Mouse (Mus musculus) heart, adult 2 months (tissue): ENCODE data around the gene Tmprss12.

Experiments used
- CTCF ChIP-seq: fragments of 200-600 bp; IDR thresholded peaks from 2 replicates; pipeline ENCODE4 v1.8.1; 2022; ENCODE audit warnings: antibody characterized with exemption, mild to moderate bottlenecking, moderate library complexity
- POLR2A ChIP-seq: fragments of 200-500 bp; IDR thresholded peaks from 2 replicates; pipeline ENCODE4 v1.6.1; 2011; ENCODE audit warnings: mild to moderate bottlenecking, low read depth, low read length, control low read depth; ENCODE audit not compliant: insufficient read depth

DNA sequence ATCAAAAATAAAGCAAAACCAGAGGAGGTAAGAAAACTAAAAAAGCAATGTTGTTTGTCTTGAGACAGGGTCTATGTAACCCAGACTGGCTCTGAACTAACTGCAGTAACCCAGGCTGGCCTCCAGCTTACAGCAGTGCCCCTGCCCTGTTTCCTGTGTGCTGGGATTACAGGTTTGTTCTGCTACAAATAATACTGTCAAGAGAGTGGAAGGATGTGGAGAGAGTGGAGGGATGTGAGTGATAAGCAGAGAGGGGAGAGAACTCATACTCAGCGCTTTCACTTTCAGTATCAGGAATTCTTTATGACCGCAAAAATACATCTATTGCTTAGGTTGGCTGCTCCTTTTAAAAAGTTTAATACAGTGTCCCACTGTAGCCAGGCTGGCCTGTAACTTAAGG lies 31.7 kb downstream of the Tmprss12 start:
- TF ChIP-seq POLR2A (no peak), CTCF (no peak)
